Mouse (Mus musculus) heart, embryonic 16.5 days (tissue): ENCODE data around the gene Cnbp. TPM values are rescaled to one million over a fixed set of nuclear protein-coding genes. Genes with fewer than 3 reads are reported as not detected.
A peak's percentile ranks its signal among the peaks of the same experiment; 100 is the strongest.

Source experiments
- ATAC-seq: fragments of 200-750 bp; cut with Nextera tagmentation; replicated peaks from 2 replicates; pipeline ENCODE4 v1.8.0; 2017; ENCODE audit warnings: moderate number of reproducible peaks; ENCODE audit not compliant: insufficient read depth, low FRiP score; ENCODE audit errors: extremely low read depth
- H3K27ac ChIP-seq: fragments of 300-500 bp; sonication (generic); 2 replicates; pipeline ENCODE4 v1.5.1; 2014; ENCODE audit warnings: mild to moderate bottlenecking, low read length, control low read depth, moderate library complexity
- H3K27me3 ChIP-seq: fragments of 300-500 bp; sonication (generic); 2 replicates; pipeline ENCODE4 v1.6.1; 2014; ENCODE audit warnings: low read length, mixed read lengths; ENCODE audit not compliant: control insufficient read depth, insufficient read depth
- H3K36me3 ChIP-seq: fragments of 300-500 bp; sonication (generic); 2 replicates; pipeline ENCODE4 v1.6.1; 2014; ENCODE audit not compliant: control insufficient read depth, insufficient read depth
- H3K4me1 ChIP-seq: fragments of 300-500 bp; sonication (generic); 2 replicates; pipeline ENCODE4 v1.6.1; 2014; ENCODE audit warnings: low read length, mixed read lengths; ENCODE audit not compliant: control insufficient read depth, insufficient read depth
- H3K4me2 ChIP-seq: fragments of 300-500 bp; sonication (generic); 2 replicates; pipeline ENCODE4 v1.6.1; 2014; ENCODE audit warnings: low read depth, mild to moderate bottlenecking, control low read depth, low read length
- H3K4me3 ChIP-seq: fragments of 300-500 bp; sonication (generic); 2 replicates; pipeline ENCODE4 v1.5.1; 2014; ENCODE audit warnings: mild to moderate bottlenecking, control low read depth, low read length
- H3K9ac ChIP-seq: fragments of 300-500 bp; sonication (generic); 2 replicates; pipeline ENCODE4 v1.6.1; 2014; ENCODE audit warnings: low read length, control low read depth
- H3K9me3 ChIP-seq: fragments of 300-500 bp; sonication (generic); replicated peaks from 2 replicates; pipeline ENCODE4 v1.6.1; 2016; ENCODE audit warnings: low read length; ENCODE audit not compliant: control insufficient read depth
- WGBS: fragments of 180-500 bp; shearing (Covaris S2); extraction: QIAGEN DNeasy Blood & Tissue Kit; methylation state at CpG from one replicate; pipeline ENCODE4 v1.1.7; 2014; 5-methylcytosine and 5-hydroxymethylcytosine counted together
- polyA plus RNA-seq: library from polyadenylated mRNA; unstranded; fragments of >200 nt; fragmentation: Nextera tagmentation; extraction: Ambion mirVana; gene quantifications from 2 replicates; pipeline ENCODE4 v1.2.1, GENCODE M21; 2015

Gene Cnbp
- polyA plus RNA-seq, 1 experiment from 2014 or later, result 783 TPM

- Histone ChIP-seq H3K9me3 (no peaks in the 10 kb centered on the region), H3K27me3 (no peaks in the 10 kb centered on the region), H3K4me2 (no peak overlapping the region), H3K36me3 (no peaks in the 10 kb centered on the region), H3K4me1 (no peaks in the 10 kb centered on the region), H3K4me3 (no peak overlapping the region), H3K27ac (no peak overlapping the region), H3K9ac (no peak overlapping the region)
- no peak for ATAC-seq
- 64% methylated on average over 13 of the region's 13 CpGs for WGBS
Measured at GRCm38 (mm10) chr6:87876068-87876643, 25.2 kb upstream of the Cnbp start.

GRCm38 (mm10) chr6:87875562-87875961 is 24.7 kb upstream of the Cnbp start:
- H3K9ac ChIP-seq, result no peak overlapping the region
- no peaks in the 10 kb centered on the region for H3K9me3 ChIP-seq
- no peak overlapping the region for H3K4me2 ChIP-seq
- H3K27ac ChIP-seq, result no peak overlapping the region
- WGBS, result 78% methylated on average over 7 of the region's 7 CpGs
- no peaks in the 10 kb centered on the region for H3K27me3 ChIP-seq
- H3K36me3 ChIP-seq, result no peaks in the 10 kb centered on the region
- H3K4me1 ChIP-seq, result no peaks in the 10 kb centered on the region
- ATAC-seq, result no peak
- H3K4me3 ChIP-seq, result no peak overlapping the region

GRCm38 (mm10) chr6:87875083-87875482 is 24.2 kb upstream of the Cnbp start:
- 71% methylated on average over 1 of the region's 1 CpGs for WGBS
- H3K9ac ChIP-seq, result no peak overlapping the region
- no peaks in the 10 kb centered on the region for H3K36me3 ChIP-seq

GRCm38 (mm10) chr6:87873963-87874362 is 23.1 kb upstream of the Cnbp start:
- H3K9me3 ChIP-seq, result no peaks in the 10 kb centered on the region
- H3K4me2 ChIP-seq, result no peak overlapping the region
- 86% methylated on average over 2 of the region's 2 CpGs for WGBS
- no peak overlapping the region for H3K27ac ChIP-seq
- H3K4me3 ChIP-seq, result no peak overlapping the region
- no peaks in the 10 kb centered on the region for H3K36me3 ChIP-seq
- H3K4me1 ChIP-seq, result peaks cover 2% of the 10 kb centered on the region
- H3K27me3 ChIP-seq, result no peaks in the 10 kb centered on the region
- no peak for ATAC-seq
- H3K9ac ChIP-seq, result no peak overlapping the region

More at GRCm38 (mm10) chr6:87875083-87875482, 24.2 kb upstream of the Cnbp start:
- no peak for ATAC-seq
- Histone ChIP-seq H3K9me3 (no peaks in the 10 kb centered on the region), H3K4me2 (no peak overlapping the region), H3K4me3 (no peak overlapping the region), H3K4me1 (no peaks in the 10 kb centered on the region), H3K27me3 (no peaks in the 10 kb centered on the region), H3K27ac (no peak overlapping the region)

- 25% methylated on average over 1 of the region's 1 CpGs for WGBS
- Histone ChIP-seq H3K4me2 (no peak overlapping the region), H3K4me3 (no peak overlapping the region), H3K27me3 (no peaks in the 10 kb centered on the region), H3K9me3 (no peaks in the 10 kb centered on the region), H3K36me3 (no peaks in the 10 kb centered on the region), H3K4me1 (peaks cover 8% of the 10 kb centered on the region), H3K9ac (no peak overlapping the region), H3K27ac (no peak overlapping the region; the same call in 1 of the 2 replicates)
- ATAC-seq, result no peak
Measured at GRCm38 (mm10) chr6:87873104-87873503, 22.2 kb upstream of the Cnbp start.

GRCm38 (mm10) chr6:87871240-87871639 is 20.3 kb upstream of the Cnbp start:
- H3K4me1 ChIP-seq, result peaks cover 8% of the 10 kb centered on the region
- no peaks in the 10 kb centered on the region for H3K9me3 ChIP-seq
- 73% methylated on average over 7 of the region's 7 CpGs for WGBS

GRCm38 (mm10) chr6:87870440-87870839 is 19.5 kb upstream of the Cnbp start:
- H3K27ac ChIP-seq, result no peak overlapping the region
- H3K4me3 ChIP-seq, result no peak overlapping the region
- no peaks in the 10 kb centered on the region for H3K9me3 ChIP-seq
- no peaks in the 10 kb centered on the region for H3K36me3 ChIP-seq
- WGBS, result 55% methylated on average over 1 of the region's 1 CpGs
- peaks cover 8% of the 10 kb centered on the region for H3K4me1 ChIP-seq
- no peaks in the 10 kb centered on the region for H3K27me3 ChIP-seq
- no peak overlapping the region for H3K9ac ChIP-seq
- H3K4me2 ChIP-seq, result no peak overlapping the region
- no peak for ATAC-seq

More at GRCm38 (mm10) chr6:87871240-87871639, 20.3 kb upstream of the Cnbp start:
- no peak overlapping the region for H3K4me2 ChIP-seq
- H3K27ac ChIP-seq, result no peak overlapping the region
- H3K27me3 ChIP-seq, result no peaks in the 10 kb centered on the region
- no peak overlapping the region for H3K9ac ChIP-seq
- ATAC-seq, result no peak
- H3K4me3 ChIP-seq, result no peak overlapping the region
- no peaks in the 10 kb centered on the region for H3K36me3 ChIP-seq

GRCm38 (mm10) chr6:87868871-87869506 is 18.1 kb upstream of the Cnbp start:
- no peaks in the 10 kb centered on the region for H3K36me3 ChIP-seq
- H3K4me2 ChIP-seq, result no peak overlapping the region; the same call in 1 of the 2 replicates
- no peaks in the 10 kb centered on the region for H3K27me3 ChIP-seq
- peak; percentile 76 for ATAC-seq
- peak overlapping the region; percentile 25; the same call in 1 of the 2 replicates for H3K27ac ChIP-seq
- 54% methylated on average over 9 of the region's 9 CpGs for WGBS
- peaks cover 8% of the 10 kb centered on the region for H3K4me1 ChIP-seq
- H3K9me3 ChIP-seq, result no peaks in the 10 kb centered on the region
- H3K9ac ChIP-seq, result no peak overlapping the region
- H3K4me3 ChIP-seq, result no peak overlapping the region

- no peak for ATAC-seq
- WGBS, result 58% methylated on average over 2 of the region's 2 CpGs
- Histone ChIP-seq H3K9ac (no peak overlapping the region), H3K27me3 (no peaks in the 10 kb centered on the region), H3K4me2 (no peak overlapping the region), H3K4me3 (no peak overlapping the region), H3K4me1 (peaks cover 8% of the 10 kb centered on the region), H3K9me3 (no peaks in the 10 kb centered on the region), H3K36me3 (no peaks in the 10 kb centered on the region), H3K27ac (no peak overlapping the region)
Measured at GRCm38 (mm10) chr6:87867256-87867655, 16.4 kb upstream of the Cnbp start.
